Comparison of ENCODE assay signal across 8 mouse cellular contexts in the genomic region with DNA sequence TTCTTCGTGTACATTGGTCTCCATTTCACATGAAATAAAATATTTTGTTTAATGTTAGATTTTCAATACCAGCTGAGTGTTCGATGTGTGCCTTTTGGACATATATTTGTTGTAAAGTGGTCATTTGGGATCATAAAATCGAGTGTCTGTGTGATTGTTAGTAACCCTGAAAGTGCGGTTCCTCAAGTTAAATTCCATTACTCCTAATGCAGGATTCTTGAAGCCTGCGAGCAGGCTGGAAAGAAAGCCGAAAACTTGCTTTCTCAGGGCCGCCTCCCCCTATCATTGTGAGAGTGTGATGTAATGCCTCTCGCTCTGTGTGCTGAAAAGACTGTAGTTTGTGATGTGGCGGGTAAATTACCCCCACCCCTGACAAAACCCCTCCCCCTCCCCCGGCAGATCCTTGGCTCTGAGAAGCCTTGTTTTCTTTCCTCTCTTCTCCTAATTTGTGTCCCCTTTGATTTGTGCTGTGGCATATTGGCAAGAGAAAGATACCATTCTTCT.
DNase-seq lines count a peak whose midpoint lies in the region; ATAC-seq lines count a peak whose summit lies in the region.

No protein-coding gene starts in this region.

- H3K4me1 ChIP-seq in embryonic facial prominence, embryonic 13.5 days, result peaks cover 42% of the 10 kb centered on the region

- peak overlapping the region; percentile 56 for H3K4me3 ChIP-seq in embryonic facial prominence, embryonic 13.5 days

- H3K9ac ChIP-seq in embryonic facial prominence, embryonic 13.5 days, result peak overlapping the region; percentile 77

- peak; percentile 70 for DNase-seq in CD4-positive, CD25-positive, alpha-beta regulatory T cell, adult 2 months (ENCODE audit: low read depth, low spot score)
- peak; percentile 70 for DNase-seq in adrenal gland, postnatal 14 days
- DNase-seq in heart, postnatal 14 days, result peak; percentile 30 to 38
- peak; percentile 30 to 43 for DNase-seq in left cerebral cortex, adult 9 months (ENCODE audit: low spot score in 2 of 2)
- peak; percentile 45 to 55 for DNase-seq in spleen, postnatal 10 days (ENCODE audit: low spot score in 2 of 2)

- no peaks in the 10 kb centered on the region for H3K27me3 ChIP-seq in embryonic facial prominence, embryonic 13.5 days

- no peaks in the 10 kb centered on the region for H3K9me3 ChIP-seq in embryonic facial prominence, embryonic 13.5 days

- peak overlapping the region; percentile 93 for H3K27ac ChIP-seq in embryonic facial prominence, embryonic 13.5 days

- no peak for ATAC-seq in CD4-positive, CD25-positive, alpha-beta regulatory T cell, adult 4 months
- ATAC-seq in embryonic facial prominence, embryonic 13.5 days (ENCODE audit: insufficient number of reproducible peaks, insufficient read depth, low FRiP score, low TSS enrichment, low read depth), result no peak
- peak; percentile 58 for ATAC-seq in megakaryocyte progenitor cell, adult 5-6 weeks (replicated peaks; ENCODE audit: poor library complexity)

- H3K36me3 ChIP-seq in embryonic facial prominence, embryonic 13.5 days, result no peaks in the 10 kb centered on the region

- intact Hi-C loops in heart, postnatal 14 days (cut with DNase I), result loop anchor here (2.0 to 5.0 kb wide), 2 partner anchors 89 to 537 kb away; a partner anchor contains a TSS

- under 1% methylated on average over 10 of the region's 10 CpGs for WGBS in embryonic facial prominence, embryonic 13.5 days

- H3K4me2 ChIP-seq in embryonic facial prominence, embryonic 13.5 days, result peak overlapping the region; percentile 67
